Mouse (Mus musculus): ENCODE measurements around the gene Gm5414.

Gm5414 gene

DNA sequence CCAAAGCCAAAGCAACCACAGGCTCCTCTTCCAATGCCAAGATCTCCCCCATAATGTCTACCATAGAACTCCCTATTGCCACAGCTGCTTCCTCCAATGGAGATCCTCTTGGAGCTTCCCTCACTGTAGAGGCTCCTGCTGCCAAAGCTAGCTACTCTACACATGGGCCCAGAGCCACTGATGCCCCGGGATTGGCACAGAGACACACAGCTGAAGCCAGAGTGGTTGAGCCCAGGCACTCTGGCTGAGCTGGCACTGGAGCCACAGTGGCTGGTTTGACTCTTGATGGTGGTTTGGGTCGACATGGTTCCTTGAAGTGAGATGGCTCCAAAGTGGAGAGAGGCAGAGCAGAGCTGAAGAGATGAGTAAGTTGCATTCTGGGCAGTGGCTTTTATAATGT, at the start of gene Gm5414:
Gene Gm5414, minus strand, starts transcription at position 305 of the 400 bp plus-strand sequence.
- no peak for DNase-seq (ENCODE audit: low read depth)

GRCm38 (mm10) chr15:101675978-101676377, 48.0 kb upstream of the Gm5414 start:
- DNase-seq (ENCODE audit: low read depth): no peak

DNA sequence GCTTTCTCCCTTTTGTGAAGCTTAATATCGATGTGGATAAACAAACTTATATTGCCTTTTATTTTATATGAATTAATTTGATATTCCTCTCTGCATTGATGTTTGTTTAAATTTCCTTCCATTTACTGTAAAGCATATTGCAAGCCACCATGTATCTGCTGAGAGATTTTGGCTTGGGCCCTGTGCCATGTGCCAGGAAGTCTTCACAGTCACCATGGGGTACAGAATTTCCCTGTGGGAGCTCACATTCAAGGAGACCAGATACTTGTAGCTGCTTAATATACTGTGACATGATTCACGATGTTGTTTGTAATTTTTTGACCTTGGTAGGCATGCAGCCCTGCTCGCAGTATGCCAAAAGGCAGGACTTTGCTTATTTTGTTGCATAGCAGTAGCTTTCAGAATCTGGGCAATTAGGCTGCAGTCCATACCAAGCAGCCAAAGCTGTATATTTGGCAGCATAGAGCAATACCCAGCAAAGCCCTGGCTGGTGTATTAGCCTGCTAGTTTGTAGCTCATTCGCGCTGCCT, 24.8 kb upstream of the Gm5414 start:
- no peak for DNase-seq (ENCODE audit: low read depth)

DNA sequence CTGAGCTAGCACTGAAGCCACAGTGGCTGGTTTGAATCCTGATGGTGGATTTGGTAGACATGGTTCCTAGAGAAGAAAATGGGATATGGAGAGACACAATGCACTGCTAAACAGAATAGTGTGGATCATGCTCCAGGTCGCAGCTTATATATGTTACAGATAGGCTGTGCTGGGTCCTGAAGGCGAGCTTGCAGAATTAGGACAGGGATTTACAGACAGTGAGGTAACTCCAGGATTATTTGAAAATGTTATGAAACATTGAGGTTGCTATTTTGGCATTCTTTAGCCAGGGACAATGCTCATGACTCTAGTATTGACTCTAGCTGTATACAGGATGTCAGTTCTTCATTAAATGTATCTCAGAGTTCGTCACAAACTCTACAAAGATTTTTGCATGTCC, 19.3 kb upstream of the Gm5414 start, which contains the start of gene Gm5478:
Gene Gm5478, minus strand, starts transcription at position 101 of the 400 bp plus-strand sequence.
- no peak for DNase-seq (ENCODE audit: low read depth)

DNA sequence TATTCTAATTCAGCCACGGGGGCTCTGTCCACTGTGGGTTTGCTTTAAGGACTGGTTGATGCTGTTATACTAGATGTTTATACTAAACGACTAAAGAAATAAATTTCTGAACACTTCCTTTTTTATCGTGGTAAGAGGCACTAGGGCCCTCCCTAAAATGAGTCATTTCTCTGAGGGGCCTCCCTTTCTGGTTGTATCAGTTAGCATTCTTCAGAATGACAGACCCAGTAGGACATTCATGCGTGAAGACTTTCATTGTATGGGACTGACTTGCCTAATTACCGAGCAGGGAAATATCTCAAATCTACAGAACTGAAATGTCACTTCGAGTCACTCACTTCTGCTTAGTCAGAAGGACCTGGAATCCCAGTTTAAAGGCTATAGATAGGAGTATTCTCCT, 28.9 kb downstream of the Gm5414 start:
- no peak for DNase-seq (ENCODE audit: low read depth)

GRCm38 (mm10) chr15:101588216-101588615, 39.8 kb downstream of the Gm5414 start:
- DNase-seq (ENCODE audit: low read depth): no peak

DNA sequence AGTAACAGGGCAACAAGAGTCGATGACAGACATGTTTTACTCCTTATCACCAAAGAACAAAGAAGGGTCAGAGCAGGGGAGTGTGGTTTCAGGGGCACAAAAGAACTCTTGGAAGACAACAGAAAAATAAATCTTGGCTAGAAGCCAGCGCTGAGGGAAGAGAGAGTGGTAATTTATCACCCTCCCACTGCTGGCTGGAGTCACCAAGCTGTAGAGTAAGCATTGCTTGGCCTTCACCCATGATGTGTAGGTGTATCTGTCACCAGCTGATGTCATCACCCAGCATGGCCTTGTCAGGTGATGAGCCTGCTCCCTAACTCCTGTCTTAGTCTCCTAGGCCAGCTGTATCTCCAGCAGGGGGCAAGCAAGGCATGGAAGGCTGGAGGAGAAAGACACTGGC, 43.5 kb downstream of the Gm5414 start:
- no peak for DNase-seq (ENCODE audit: low read depth)

- no peak for DNase-seq (ENCODE audit: low read depth)
Measured at GRCm38 (mm10) chr15:101583211-101583965, 44.6 kb downstream of the Gm5414 start.

DNA sequence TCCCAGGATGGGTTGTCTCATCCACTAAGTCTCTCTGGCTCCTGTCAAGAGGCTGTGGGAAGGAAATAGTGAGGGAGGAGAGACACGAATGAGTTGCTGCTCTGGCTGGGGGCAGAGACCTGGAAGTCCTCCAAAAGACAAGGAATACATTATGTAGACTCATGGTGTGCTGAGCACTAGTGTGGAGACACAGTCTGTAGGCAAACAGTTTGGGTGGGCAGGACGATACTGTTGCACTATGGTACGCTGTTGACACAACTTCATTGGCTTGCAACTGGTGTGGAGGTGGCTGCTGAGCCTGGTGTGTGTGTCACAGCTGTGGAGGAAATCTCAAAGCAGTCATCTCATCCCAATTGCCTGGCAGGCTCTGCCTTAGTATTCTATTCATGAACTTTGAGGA, 46.3 kb downstream of the Gm5414 start:
- no peak for DNase-seq (ENCODE audit: low read depth)

- no peak for DNase-seq (ENCODE audit: low read depth)
Measured at GRCm38 (mm10) chr15:101575506-101575905, 52.5 kb downstream of the Gm5414 start.
